Mouse (Mus musculus) cerebral cortex, adult 2 months (tissue): ENCODE results near the gene Zfp69.

Source experiments
- WGBS: fragments of 180-500 bp; shearing (Covaris S2); methylation state at CpG from one replicate; pipeline ENCODE4 v1.1.7; 2018; 5-methylcytosine and 5-hydroxymethylcytosine counted together

The Zfp69 gene

DNA sequence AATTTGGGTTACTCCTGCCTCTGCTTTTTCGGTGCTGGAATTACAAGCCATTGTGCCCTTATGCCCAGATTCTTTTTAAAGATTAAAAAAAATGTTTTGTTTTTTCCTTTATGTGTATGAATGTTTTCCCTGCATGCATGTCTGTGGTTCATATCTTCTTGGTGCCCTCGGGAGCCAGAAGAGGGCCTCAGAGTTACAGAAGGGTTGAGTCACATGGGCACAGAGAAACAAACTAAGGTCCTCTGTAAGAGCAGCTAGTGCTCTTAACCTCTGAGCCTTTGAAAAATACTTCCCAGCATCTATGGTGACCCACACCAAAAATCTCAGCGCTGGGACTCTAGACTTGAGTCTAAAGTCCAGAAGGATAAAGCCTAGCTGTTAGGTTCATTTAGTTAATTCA, 26.1 kb downstream of the Zfp69 start:
- WGBS, result 16% methylated on average over 3 of the region's 3 CpGs

DNA sequence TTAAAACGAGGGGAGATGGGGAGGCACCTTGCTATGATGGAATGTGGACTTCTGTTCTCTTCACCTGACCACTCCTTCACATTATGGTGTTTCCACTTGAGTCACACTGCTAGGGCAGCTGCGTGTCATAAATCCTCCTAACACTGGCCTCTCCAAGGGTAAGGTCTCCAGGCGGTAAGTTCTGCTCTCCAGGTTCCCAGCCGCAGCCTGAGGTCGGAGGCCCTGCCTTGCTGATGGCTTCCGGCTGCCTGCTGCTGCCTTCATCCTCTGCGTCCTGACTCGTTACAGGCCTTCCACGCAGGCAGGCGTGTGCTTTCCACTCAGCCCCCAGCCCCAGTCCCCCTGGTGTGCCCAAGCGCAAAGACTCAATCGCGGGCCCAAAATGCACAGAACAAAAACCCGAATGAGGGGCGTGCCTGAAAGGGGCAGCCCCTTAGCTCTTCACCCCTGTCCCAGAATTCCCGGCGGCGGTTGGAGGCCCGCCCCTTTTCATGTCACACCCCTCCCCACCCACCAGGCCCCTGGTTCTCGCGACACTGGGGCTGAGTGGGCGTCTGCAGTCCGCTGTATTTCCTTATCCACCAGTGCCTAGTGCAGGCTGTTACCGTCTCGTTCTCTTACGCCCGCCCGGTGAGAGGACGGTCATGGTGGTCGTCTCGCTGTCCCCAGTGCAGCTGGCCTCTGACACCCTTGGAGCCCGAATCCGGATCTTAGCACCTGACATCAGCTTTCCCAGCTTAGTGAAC, 26.8 kb downstream of the Zfp69 start, which contains the start of gene Exo5:
Exo5 (minus strand) TSS at position 464 of the 746 bp plus-strand sequence.
- 1% methylated on average over 33 of the region's 33 CpGs for WGBS

DNA sequence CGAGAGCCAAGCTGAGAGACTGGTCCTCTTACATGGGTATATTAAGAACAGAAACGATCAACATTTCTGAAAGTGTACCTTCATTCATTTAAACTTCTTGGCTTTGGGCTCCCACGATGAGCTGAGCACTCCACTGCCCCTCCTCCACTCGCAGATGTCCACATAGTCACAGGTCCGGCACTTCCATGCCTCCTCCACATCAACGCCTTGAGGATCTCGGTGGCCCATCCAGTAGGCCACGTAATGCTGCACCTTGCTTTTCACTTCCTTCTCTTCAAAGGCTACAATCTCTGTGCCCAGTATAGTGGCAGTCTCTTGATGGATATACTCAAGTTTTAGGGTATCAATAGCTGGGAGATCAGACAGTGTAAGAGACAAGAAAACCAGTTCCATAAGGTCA, 30.0 kb downstream of the Zfp69 start:
- WGBS, result 95% methylated on average over 8 of the region's 8 CpGs

DNA sequence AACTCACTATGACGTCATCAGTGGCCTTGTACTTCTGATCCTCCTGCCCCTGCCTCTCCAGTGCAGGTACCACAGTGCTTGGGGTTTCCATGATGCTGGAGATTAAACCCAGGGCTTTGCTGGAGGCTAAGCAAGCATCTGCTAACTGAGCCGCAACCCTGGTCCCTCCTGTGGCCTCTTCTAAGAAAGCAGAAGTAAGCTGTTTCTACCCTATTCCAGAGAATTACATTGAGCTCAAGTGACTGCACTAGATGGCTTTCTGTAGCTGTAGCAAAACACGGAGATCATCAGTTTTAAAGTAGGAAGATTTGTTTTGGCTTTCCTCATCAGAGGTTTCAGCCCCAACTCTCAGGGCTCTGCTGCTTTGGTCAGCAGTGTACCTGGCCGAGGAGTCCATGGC, 37.0 kb downstream of the Zfp69 start:
- WGBS, result 75% methylated on average over 4 of the region's 4 CpGs

DNA sequence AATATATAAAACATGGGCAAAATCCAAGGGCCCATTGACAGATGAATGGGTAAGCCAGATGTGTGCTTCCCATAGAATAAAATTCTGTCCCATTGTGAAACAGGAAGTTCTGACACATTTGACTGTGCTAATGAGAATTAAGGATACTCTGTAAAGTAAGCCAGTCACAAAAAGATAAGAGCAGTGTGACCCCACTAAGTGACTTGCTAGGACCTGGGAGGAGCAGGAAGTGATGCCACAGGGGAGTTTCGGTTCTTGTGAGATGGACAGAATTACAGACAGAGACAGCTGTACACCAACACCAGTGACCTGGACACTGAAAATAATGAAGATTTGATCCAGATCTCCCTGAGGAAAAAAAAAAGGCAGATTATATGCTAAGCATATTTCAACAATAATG, 37.6 kb downstream of the Zfp69 start:
- WGBS, result 77% methylated on average over 1 of the region's 1 CpGs

DNA sequence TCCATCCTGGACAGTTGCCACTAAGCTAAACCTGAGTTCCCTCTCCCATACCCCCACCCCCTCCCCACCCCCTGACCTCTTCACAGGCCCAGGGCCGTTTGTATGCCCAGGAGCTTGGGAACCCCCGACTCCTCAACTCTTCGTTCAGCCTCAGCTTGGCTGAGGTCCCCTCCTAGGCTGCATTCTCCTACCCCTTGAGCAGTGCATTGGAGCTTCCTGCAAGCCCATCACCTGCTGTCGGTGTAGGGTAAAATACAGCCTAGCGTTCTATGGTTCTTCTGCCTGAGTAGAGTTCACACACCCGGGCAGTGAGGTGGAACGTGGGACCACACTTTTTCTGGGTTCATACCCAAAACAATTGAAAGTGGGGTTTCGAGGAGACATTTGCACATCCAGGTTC, 38.1 kb downstream of the Zfp69 start:
- WGBS, result 70% methylated on average over 8 of the region's 8 CpGs

DNA sequence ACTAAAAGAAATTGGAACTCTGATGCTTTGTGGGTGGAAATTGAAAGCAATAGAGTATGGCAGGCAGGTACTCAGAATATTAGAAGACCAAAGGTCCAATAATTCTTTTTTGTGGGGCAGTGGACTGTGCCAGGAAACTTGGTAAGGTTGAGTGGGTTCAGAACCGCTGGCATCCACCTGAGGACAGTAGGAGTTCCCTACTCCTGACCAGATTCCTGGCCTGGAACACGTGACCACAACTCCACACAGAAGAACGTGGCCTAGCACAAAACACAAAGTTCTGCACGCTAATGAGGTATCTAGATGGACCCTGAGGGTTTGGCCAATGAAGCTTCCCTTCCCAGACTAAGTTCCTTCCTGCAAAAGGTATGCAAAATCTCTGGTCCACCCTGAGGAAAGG, 38.6 kb downstream of the Zfp69 start:
- 72% methylated on average over 4 of the region's 4 CpGs for whole genome bisulfite sequencing

DNA sequence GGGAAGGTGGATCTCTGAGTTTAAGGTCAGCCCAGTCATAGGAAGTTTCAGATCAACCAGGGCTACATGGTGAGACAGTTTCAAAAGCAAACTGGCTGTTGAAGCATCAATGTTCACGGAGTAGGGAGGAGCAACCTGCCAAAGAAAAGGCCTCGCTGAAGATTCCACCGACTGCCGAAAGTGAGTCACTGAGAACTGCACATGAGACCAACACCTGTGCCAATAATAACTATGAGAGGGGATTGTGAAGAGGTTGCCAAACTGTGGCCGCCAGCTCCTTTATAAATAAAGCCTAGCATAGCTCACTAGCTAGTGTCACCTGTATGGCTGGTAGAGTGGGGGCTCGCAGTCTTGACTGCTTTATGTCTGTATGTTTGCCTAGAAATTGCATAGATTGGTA, 40.4 kb downstream of the Zfp69 start:
- 67% methylated on average over 6 of the region's 6 CpGs for WGBS

DNA sequence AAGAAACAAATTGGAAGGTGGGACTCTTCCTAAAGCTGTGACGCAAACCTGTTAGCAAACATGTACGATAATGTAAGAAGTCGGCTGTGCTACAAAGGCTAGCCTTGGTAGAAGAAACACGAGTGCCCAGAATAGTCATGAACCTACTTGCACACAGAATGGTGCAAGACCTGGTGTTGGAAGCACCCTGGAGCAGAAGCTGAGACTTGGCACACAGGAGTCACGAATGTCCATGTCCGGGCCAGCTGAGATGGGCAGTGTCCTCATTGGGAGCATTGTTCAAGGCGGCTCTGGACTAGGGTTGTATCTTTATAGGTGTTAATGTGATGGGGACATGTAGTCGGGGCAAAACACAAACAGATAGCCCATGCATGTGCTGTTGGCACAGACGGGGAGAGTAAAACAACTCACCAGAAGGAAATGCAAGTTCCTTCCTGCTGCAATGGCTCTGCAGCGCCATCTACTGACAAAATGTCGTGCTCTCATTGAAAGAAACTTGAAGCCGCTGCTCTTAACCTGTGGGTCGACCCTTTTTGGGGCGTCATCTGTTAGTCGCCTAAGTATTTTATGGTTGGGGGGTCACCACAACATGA, 41.8 kb downstream of the Zfp69 start:
- WGBS, result 26% methylated on average over 15 of the region's 15 CpGs

DNA sequence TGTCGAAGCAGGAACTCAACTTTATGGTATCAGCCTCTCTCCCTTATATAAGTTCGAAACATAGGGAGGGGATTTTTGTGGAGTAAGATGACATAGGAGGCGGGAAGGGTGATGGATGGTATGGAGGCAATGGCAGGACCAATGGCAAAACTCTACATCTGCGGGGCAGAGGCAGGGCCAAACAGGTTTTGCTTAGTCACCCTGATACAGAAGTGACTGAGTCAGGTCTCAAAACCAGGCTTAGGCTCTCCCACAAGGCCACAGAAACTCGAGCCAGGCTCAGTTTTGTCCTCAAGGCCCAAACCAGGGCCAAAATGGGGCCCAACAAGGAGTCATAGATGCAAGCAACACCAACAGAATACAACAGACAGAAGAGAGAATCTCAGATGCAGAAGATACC, 45.9 kb downstream of the Zfp69 start:
- 83% methylated on average over 5 of the region's 5 CpGs for WGBS

DNA sequence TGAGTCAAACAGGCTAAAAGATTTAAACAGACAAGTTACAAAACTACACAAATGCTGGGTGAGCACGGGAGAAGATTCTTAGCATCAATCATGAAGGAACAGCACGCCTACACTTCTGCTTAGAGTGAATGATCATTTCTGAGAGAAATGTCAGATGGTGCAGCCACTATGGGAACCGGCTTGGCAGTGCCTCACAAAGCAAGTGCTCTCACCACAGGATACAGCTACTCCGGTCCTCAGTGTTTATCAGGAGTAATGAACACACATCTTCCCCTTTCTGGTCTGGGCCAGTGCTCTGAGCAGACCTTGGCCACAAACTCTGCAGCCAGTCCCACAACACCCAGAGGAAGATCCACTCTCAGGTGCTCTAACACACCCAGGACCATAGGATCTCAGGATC, 47.0 kb downstream of the Zfp69 start:
- WGBS, result 54% methylated on average over 4 of the region's 4 CpGs

DNA sequence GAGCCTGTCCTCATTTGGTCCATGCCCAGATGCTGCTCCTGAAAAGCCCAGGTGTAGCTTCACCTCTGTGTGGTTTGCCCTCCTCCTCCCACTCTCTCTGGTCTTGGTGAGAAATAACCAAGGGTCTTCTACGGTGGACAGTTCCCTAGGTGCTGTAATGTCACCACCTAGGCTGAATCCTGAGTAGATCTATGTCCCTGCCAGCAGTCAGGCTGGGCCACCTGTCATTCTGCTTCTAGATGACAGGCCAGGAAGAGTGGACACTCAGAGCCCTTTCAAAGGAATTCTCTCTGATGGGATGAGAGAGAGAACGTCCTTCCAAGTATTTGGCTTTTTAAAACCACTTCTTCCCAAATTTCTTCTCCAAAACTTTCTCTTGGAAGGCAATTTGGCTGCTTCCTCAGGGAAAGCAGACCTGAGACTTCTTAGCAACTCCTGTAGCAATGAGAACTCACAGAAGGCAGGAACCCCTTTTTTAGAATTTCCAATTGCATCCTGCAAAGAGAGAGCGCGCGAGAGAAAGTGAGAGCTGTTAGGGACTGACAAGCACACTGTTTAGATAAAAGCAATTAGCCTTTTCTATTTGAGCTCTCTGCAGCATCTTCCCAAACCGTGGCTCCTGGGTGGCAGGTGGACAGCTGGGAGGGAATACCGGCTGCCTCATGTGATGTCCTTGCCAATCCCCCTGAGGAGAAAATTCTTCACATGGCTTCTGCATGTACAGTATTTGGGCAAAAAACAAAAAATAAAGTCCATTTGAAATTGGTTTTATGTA, 55.5 kb downstream of the Zfp69 start:
- 56% methylated on average over 7 of the region's 7 CpGs for WGBS

DNA sequence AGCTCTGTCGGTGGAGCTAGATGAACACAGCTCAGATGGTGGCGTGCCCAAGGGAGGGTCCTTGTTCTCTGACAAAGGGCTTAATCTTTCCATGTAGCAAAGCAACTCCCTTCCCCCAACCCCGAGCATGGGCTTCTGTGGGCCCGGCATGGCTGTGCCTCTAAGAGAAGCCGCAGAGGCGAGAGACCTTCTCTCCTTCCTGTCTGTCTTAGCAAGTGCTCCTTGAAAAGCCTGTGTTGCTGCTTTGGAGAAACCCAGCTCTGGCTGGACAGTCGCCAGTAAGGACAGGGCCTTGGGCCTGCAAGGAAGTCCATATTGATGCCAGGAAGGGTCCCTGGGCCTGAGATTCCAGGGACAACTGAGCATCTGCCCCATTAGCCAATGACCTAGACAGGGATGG, 56.3 kb downstream of the Zfp69 start:
- WGBS, result 63% methylated on average over 7 of the region's 7 CpGs

DNA sequence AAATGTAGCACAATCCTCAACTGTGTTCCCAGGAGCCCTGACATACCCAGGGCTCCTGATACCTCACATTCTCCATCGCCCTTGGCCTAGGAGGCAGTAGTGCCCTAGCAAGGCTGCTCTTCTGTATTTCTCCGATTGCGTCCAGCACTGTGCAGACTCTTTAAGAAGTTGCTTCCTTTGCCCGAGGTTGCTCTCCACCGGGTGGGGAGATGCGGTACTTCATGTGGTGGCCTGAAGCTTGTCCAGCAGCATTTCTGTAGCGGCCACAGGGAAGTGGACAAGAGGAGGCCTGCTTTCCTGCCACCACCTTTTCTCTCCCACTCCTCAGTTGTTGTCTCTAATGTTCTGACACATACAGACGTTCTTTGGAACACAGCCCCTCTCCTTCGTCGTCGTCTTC, 56.9 kb downstream of the Zfp69 start:
- 69% methylated on average over 11 of the region's 11 CpGs for WGBS

DNA sequence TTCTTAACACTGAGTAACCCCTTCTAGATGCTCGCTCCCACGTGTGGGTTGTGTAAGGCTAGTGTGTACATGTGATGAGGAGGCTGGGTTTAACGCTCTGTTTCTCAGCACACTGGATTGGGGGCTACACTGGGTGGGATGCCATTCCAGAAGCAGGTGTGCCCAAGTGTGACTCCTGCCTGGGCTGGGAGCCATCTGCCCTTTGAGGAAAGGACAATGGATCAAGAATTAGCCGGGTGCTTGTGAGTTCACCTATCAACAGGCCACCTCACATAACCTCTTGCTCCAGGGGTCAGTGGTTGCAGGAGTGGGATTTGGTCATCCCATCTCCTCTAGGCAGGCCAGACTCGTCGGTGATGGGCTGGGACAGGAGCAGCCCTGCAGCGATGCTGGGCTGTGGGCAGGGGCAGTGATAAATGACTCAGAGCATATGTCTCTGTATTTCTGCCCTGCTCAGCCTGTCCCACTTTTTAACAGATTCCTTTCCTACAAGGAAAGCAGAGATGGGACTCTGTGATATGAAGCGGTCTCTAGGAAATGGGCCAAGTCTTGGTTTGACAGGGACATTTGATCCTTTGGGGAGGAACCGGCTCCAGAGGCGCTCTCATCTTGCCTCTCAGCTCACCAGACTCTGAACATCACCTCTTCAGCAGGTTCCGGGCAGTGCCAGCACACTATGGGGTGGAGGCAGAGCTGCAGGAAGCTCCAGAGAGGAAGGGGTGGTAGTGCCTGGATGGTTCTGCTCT, 57.7 kb downstream of the Zfp69 start:
- WGBS, result 48% methylated on average over 11 of the region's 11 CpGs

DNA sequence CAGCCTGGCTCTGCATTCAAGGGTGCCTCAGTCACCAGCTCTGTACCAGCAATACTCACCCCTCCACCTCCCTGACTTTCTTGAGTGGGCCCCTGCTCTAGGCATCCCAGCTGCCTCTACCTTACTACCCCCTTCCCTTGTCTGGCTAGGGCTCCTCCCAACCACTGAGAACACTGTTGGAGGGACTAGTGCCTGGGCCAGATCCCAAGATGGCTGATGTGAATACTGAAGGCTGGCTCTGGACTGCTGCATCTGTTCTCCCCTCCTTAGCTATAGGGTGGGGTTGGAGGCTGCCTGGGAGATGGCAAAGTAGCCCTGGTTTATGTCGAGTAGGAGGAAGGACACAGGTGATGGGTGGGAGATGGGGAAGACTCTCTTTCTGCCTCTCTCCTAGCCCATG, 59.0 kb downstream of the Zfp69 start:
- 45% methylated on average over 1 of the region's 1 CpGs for WGBS

DNA sequence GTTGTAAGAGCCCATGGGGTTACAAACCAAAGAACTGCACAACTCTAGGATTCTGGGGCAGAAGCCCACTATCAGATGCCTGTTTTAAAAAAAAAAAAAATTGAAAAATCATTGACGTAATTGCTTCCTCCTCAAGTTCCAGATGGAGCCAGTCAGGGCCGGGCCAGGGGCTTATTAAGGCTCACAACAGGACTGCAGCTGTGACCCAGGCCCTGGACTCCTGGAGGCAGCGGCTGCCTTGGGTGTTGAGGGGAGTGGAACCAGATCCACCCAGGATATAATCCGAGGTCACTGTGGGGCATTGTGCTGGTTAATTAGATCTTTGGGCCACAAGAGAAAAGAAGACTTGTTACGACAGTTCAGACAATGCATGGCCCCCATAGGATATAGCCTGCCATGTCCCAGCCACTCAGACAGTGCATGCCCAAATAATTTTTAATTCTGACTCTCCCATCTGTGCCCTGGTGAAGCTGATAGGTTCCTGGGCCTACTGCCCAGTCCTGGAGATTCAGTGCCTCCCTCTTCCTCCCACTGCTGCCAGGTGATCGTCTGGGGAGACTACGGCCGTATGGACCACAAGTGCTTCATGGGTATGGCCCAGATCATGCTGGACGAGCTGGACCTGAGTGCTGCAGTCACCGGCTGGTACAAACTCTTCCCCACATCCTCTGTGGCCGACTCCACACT, 60.6 kb downstream of the Zfp69 start:
- WGBS, result 76% methylated on average over 11 of the region's 11 CpGs

DNA sequence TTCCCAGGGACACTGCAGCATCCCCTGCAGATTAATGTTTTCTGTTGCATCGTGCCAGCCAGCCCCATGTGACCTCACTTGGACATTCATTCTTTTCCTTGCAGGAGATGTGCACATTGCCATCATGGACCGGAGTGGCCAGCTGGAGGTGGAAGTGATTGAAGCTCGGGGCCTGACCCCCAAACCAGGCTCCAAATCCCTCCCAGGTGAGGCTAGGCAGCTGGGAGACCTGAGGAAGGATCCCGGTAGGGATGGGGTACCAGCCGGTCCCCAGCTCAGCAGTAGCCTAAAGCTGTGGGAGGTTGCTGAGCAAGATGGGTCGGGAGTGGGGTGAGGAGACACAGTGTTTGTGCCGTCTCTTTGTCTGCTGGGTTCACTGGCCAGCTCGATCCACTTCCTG, 62.6 kb downstream of the Zfp69 start:
- WGBS, result 76% methylated on average over 8 of the region's 8 CpGs

DNA sequence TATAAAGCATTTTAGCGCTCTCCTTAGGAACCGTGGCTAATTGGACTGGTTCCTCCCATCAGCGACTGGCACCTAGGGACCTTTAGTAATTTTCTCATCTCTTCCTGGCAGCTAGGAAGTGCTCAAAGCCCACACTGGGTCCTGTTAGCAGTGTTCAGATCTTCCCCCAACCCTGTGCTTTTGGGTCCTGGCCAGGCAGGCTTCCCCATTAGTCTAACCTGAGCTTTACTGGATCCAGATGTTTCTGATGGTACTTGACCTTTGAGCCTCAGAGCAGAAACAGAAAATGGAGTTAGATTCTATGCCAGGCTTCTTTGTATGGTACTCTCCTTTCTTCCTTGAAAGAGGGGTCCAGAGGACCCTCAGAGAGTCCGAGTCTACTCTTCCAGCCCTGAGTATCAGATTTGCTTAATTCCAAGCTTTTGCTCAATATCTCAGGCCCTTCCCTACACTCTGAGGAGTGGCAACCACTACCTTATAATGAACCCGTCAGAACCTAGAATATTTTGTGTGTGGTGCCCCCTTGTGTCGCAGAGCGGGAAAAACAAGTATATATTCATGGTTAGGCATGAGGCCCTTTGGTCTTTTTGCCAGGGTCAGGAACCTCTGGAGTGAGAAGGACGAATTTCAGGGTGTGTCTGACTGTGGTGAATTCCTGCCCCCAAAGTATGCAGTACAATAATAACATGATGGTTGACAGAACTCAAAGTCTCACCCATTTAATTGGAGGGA, 64.0 kb downstream of the Zfp69 start:
- 33% methylated on average over 8 of the region's 8 CpGs for WGBS

DNA sequence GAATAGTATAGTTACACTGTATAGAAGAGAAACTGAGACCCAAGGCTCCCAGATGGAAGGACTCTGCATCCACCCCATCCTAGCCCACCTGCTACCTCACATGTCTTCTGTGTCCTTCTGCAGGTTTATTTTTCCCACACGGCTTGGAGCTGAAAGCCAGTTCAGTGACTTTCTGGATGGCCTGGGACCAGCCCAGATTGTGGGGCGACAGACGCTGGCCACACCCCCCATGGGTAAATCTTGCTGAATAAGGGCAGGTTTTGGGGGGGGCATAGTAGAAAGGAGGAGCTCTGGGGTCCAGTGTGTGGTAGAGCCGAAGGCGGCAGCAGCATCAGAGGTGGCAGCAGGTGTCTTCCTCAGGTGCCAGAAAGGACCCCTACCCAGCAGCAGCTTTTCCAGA, 64.7 kb downstream of the Zfp69 start:
- WGBS, result 86% methylated on average over 5 of the region's 5 CpGs

DNA sequence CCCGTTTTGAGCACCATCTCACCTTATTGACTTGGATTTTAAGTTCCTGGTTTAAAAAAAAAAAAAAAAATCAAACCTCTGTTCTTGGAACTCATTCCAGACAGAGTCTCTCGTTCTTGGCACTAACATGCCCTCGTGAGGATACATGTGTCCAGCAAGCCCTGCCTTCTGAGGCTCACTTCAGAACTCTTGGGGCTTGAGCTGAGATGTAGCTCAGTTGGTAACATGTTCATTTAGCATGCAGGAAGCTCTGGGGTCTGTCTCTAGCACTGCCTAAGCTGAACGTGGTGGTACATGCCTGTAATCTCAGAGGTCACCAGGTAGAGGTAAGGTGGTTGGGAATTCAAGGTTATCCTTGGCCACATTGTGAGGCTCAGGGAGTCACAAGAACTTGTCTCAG, 65.4 kb downstream of the Zfp69 start:
- WGBS, result 38% methylated on average over 4 of the region's 4 CpGs
